Mouse (Mus musculus) embryonic fibroblast, embryonic 13.5 days (primary cell): ENCODE results near the gene Vps37d.

Source experiments
- CTCF ChIP-seq: IDR thresholded peaks from 2 replicates; pipeline ENCODE4 v1.5.1; 2011; ENCODE audit warnings: mild to moderate bottlenecking, control low read depth, low read length, moderate library complexity, borderline replicate concordance; ENCODE audit not compliant: insufficient read depth
- POLR2A ChIP-seq: IDR thresholded peaks from 2 replicates; pipeline ENCODE4 v1.6.1; 2011; ENCODE audit warnings: low read depth, mild to moderate bottlenecking, control low read depth, low read length, moderate library complexity

- TF ChIP-seq POLR2A (peak; percentile 86), CTCF (no peak)
These were observed 14.3 kb downstream of the Vps37d start, which contains the start of gene Dnajc30 for GRCm38 (mm10) chr5:135063629-135064381.
